Mouse (Mus musculus) right cerebral cortex, postnatal 4 days (tissue): ENCODE data around the gene Fabp7.

Experiments used
- DNase-seq: peaks from one replicate; pipeline ENCODE4 v3.0.0-alpha.2; 2022

Gene Fabp7

DNA sequence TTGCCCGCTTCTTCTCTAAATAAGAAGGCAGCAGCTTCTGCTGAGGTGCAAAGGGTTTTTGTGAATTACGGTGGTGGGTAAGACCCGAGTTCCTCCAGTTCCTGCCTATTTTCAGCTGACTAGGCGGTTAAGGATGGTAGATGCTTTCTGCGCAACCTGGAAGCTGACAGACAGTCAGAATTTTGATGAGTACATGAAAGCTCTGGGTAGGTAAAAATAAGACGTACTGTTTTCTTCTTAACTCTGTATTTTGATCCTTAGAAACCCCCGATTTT lies at the start of gene Fabp7:
Gene Fabp7 (plus strand): TSS at position 6 of the 275 bp plus-strand sequence.
- DNase-seq: no peak

DNA sequence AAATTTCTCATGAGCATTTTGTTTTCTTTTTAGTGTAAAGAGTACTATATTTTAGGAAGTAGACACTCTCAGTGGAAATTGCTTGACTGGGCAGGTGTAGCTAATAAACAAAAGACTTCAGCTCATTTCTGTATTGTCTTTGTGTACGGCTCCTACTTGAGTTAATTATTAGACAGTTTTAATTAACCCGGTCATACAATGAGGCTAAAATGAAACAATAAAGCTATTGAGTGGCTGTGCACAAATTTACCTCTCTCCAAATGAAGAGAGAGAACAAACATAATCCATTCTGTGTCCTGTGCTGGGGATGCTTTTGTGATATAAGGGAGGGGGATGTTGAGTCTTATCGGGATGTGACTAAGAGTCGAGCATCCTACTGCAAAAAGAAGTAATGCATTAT lies 43.9 kb upstream of the Fabp7 start:
- no peak for DNase-seq

DNA sequence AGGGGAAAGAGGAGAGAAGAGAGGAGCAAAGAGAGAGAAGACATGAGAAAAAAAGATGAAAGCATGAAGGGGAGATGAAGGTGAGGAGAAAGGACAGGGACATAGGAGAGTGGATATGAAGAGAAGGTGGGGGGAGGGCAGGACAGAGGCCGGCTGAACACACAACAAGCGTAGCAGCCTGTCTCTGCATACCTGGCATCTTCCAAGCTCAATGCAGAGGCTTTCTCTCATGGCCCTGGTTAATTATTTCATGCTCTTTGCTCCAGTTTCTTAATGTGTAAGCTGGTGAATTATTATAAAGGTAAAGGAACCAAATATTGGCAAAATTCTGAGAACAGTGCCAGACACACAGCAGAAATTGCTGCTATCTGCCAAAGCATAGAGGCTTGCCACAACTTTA lies 43.3 kb upstream of the Fabp7 start:
- no peak for DNase-seq

- DNase-seq: no peak
Observed at GRCm38 (mm10) chr10:57743045-57743444, 41.6 kb upstream of the Fabp7 start.

- peak; percentile 21 for DNase-seq
Observed at GRCm38 (mm10) chr10:57743606-57744016, 41.1 kb upstream of the Fabp7 start.

GRCm38 (mm10) chr10:57744128-57744765 lies 40.4 kb upstream of the Fabp7 start:
- DNase-seq: no peak

DNA sequence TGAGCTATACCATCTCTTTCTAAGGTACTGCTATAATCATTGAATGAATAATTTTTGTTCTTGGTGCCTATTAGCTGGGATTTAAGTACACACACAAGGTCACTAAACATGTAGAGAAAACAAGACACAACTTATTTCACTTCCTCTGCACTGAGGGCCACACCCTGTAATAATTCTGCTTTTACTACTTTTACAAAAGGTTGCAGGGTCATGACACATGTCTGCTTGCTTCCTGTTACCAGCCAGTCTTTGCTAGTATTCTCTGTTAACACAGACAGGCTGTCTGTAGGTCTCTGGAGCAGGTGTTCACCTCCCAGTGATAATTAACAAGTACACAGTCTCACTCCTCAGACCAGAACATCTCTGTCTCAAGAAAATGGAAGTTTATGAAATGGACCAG lies 39.2 kb upstream of the Fabp7 start:
- DNase-seq: no peak

DNA sequence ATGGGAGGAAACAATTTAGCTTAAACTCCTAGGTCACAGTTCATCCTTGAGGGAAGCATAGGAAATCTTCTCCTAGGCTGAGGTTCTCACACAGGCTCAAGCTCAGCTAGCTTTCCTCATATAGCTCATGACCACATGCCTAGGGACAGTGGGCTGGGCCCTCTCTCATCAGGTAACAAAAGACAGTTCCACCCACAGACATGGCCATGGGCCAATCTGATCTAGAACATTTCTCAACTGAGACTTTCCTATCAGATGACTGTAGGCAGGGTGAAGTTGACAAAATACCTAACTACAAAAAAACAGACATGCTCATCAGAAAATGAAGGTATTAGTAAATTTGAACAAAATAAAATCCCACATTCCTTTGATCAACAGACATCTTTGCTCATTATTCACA lies 37.6 kb upstream of the Fabp7 start:
- no peak for DNase-seq

- DNase-seq: no peak
Observed at GRCm38 (mm10) chr10:57753343-57753742, 31.3 kb upstream of the Fabp7 start.

DNA sequence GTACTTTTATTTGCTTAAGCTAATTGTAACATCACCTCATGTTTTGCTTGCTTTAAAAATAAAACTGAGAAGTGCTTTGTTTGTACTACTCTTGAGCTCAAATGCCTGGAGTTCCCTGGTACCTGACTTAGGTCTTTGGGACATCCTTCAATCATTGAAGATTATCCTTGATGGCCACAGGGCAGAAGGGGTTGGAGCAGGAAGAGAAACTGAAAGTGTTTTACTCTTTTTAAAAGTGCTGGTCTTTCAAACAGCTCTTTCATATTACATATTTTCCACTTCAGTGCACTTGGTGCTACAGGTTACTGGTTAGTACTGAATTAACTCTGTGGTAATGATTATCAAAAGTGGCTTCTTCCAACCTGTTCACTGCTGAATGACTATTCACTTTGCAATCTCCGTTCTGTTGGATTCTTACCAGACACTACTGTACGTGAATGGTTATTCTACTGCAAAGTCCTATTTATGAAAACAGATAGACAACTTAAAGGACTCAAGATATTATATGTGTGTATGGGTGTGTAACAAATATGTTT lies 29.4 kb upstream of the Fabp7 start:
- DNase-seq: no peak

DNA sequence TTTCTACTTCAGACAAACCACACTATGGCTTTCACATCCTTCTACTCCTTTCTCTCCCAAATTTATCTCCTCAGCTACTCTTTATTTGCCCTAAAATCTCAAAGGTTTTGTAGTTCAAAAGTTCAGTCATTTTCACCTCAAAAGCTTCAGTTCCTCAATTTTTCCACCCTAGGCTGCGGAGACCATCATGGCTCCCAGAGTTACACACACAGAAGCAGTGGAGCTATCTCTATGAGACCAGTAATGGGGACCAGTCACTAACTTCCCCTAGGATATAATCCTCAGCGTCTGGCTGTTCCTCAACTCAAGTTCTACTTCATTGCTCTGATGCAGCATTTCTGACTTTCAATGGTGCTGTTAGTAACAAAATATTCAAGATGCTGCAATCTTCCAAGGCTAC lies 25.7 kb upstream of the Fabp7 start:
- DNase-seq: no peak

GRCm38 (mm10) chr10:57760694-57761093 lies 24.0 kb upstream of the Fabp7 start:
- DNase-seq: no peak

DNA sequence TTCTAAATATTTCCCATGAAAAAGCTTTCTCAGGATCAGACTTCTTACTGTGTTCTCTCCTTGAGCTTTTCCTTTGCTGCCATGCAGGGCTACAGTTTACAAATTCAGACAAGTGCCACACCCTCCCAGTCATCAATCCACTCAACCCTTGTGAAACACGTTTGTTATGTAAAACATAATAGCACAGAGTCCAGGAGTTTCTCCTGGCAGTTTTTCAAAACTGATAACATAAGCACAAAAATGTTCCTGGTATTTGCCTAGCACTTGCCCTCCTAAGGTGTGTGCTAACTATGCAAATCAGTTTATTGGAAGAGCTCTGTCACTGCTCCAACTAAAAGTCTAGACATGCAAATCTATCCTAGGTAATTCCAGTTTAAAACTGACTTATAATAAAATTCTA lies 21.6 kb upstream of the Fabp7 start:
- no peak for DNase-seq

DNA sequence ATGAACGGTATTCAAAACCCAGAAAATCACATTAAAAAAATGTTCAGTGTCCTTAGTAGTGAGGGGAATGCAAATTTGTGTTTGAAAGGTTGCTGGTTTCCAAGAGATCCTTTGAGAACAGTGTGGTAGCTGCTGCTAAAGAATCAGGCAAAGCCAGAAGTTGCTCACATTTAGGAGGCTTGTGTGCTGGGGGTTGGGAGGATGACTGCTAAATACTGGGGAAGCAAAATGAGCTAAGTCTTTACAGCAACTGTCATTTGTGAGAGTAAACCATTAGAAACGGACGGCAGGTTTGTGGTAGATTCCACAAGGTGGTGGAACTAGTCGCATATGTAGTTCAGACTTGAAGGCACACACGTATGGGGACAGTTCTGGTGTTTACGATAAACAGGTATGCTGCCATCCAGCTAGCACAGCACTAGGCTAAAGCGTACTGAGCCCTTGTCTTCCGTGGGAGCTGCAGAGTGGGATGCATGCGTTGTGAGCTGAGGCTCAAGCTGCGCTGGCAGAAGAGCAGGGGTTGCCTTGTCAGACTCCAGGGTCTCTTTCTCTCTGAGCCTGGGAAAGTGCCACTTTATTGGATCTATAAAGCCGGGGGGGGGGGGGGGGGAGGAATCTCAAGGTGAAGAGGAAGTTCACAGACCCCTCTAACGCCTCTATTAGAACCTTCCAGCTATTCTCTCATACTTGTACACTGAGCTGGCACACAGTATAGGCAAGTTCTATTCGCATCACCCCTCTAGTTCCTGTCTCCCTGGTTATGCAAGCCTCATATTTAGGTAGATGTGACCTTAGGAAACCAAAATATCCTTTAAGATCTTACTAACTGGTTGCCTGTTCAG lies 1.2 kb upstream of the Fabp7 start:
- no peak for DNase-seq

GRCm38 (mm10) chr10:57784131-57784875 lies 378 bp upstream of the Fabp7 start:
- peak; percentile 86 for DNase-seq

DNA sequence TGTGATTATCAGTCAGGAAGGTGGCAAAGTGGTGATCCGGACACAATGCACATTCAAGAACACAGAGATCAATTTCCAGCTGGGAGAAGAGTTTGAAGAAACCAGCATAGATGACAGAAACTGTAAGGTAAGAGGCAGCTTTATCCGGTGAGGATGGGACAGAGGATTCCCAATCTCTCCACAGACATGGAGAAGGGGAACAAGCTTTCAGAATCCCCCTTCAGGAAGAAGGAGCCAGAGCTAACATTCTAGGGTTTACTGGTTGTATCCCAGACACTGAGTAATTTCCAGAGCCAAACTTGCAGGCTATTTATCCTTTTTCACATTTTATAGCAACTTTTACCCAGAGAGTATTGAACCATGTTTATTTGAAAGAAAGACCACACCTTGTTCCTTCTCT lies 871 bp downstream of the Fabp7 start:
- DNase-seq: no peak

GRCm38 (mm10) chr10:57792957-57793356 lies 8.3 kb downstream of the Fabp7 start:
- no peak for DNase-seq

DNA sequence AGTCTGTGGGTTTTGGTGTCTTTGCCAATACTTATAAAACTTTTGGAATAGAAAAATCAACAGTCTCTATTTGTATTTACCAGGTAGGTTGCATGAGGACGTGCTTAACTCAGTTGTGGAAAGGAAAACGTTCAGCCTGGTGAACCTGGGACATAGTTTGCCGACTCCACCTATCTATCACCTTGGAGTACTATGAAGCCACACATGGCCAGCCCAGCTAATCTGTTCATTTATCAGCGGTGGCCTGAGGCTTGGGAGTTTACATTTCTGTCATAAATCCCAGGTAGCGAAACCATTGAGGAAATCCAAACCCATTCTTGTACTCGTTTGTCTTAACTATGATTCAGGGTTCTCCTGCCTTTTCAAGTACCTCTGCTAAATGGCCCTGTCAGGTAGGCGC lies 9.3 kb downstream of the Fabp7 start, which contains the start of gene Smpdl3a:
Gene Smpdl3a (plus strand): TSS at position 318 of the 400 bp plus-strand sequence.
- DNase-seq: no peak

- peak; percentile 46 for DNase-seq
Observed at GRCm38 (mm10) chr10:57794491-57795461, 10.1 kb downstream of the Fabp7 start.

DNA sequence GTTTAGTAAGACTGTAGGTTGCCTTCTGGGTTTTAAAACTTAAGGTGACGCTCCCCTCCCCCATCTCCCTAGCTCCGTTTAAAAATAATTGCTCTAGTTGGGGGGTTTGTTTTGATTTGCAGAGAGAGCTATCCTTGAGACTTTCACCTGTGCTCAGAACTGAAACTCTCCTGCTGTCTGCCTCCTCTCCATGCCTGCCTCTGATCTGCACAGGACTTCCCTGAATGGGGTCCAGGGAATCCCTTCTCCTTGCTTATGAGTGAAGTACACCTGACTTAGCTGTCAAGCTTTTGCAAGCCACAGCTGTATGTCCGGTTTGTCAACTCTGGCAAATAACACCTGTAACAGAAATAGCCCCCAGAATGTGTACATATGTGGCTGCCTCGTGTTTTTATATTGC lies 10.9 kb downstream of the Fabp7 start:
- DNase-seq: no peak

GRCm38 (mm10) chr10:57796057-57796456 lies 11.4 kb downstream of the Fabp7 start:
- DNase-seq: no peak

DNA sequence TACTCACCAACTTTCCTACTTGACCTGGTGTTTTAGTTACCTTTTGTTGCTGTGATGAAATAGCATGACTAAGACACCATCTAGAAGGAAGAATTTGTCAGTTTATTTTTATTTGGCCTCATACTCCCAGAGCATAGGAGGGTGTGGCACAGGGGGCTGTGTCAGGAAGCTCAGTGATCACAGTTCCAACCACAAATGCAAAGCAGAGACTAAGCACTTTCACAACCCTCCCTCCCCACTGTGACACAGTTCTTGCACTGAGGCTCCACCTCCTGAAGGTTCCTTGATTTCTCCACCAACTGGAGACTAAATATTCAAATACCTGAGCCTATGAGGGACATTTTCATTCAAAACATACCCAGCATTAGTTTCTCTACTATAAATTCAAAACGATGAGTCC lies 14.8 kb downstream of the Fabp7 start:
- no peak for DNase-seq
